In genomic region chr11:116980313-116980712, GRCm38 (mm10) we compare ENCODE assay signal across 8 mouse cellular contexts.
A peak's percentile ranks its signal among the peaks of the same experiment; 100 is the strongest.
DNase-seq lines count a peak whose midpoint lies in the region; ATAC-seq and TF ChIP-seq lines count a peak whose summit lies in the region.
"Had no signal": no experiment of that assay in that cellular context is flagged by ENCODE, and none has a peak within 500 bp of the region (broad histone marks: within the 10 kb centered on the region; RNA-seq: fewer than 3 reads in every experiment).

No protein-coding gene starts in this region.

- DNase-seq in lung, adult 2 months, result no peak
- DNase-seq in kidney, postnatal 14 days, result peak; percentile 62
- DNase-seq in embryo, embryonic 10.5 days (ENCODE audit: low spot score), result no peak
- no peak for DNase-seq in cerebellum, postnatal 25 days

- H3K27me3 ChIP-seq in lung, embryonic 15.5 days, result no peaks in the 10 kb centered on the region
- no peaks in the 10 kb centered on the region for H3K27me3 ChIP-seq in forebrain, embryonic 15.5 days
- H3K27me3 ChIP-seq in stomach, embryonic 14.5 days (ENCODE audit: control insufficient read depth, insufficient read depth, low read length), result no peaks in the 10 kb centered on the region

- peaks cover 12% of the 10 kb centered on the region for H3K4me1 ChIP-seq in lung, embryonic 15.5 days
- H3K4me1 ChIP-seq in lung, adult 2 months (ENCODE audit: control insufficient read depth, insufficient read depth, low read length), result no peaks in the 10 kb centered on the region
- peaks cover 15% of the 10 kb centered on the region for H3K4me1 ChIP-seq in forebrain, embryonic 15.5 days
- H3K4me1 ChIP-seq in stomach, embryonic 14.5 days (ENCODE audit: control insufficient read depth, insufficient read depth, low read length), result peaks cover 10% of the 10 kb centered on the region

- H3K9me3 ChIP-seq in lung, embryonic 15.5 days, result no peaks in the 10 kb centered on the region
- H3K9me3 ChIP-seq in forebrain, embryonic 15.5 days, result no peaks in the 10 kb centered on the region
- H3K9me3 ChIP-seq in stomach, embryonic 14.5 days (ENCODE audit: control insufficient read depth, low read depth, low read length), result no peaks in the 10 kb centered on the region

- ATAC-seq in lung, embryonic 15.5 days (ENCODE audit: borderline replicate concordance, extremely low read depth, low FRiP score, low TSS enrichment), result peak; percentile 80
- ATAC-seq in forebrain, embryonic 15.5 days (replicated peaks), result peak; percentile 63; the same call in 1 of the 2 replicates
- ATAC-seq in stomach, embryonic 14.5 days (ENCODE audit: insufficient number of reproducible peaks, insufficient read depth, low FRiP score, low read depth), result peak; percentile 37; the same call in 1 of the 2 replicates
- ATAC-seq: inflammation-experienced regulatory T-cells, adult 6 months had no signal

- WGBS in lung, embryonic 15.5 days, result 12% methylated on average over 5 of the region's 5 CpGs
- WGBS in lung, adult 2 months, result 17% methylated on average over 5 of the region's 5 CpGs
- WGBS in forebrain, embryonic 15.5 days, result 33% methylated on average over 5 of the region's 5 CpGs
- 21% methylated on average over 5 of the region's 5 CpGs for WGBS in stomach, embryonic 14.5 days

- H3K9ac ChIP-seq in lung, embryonic 15.5 days, result no peak overlapping the region
- no peak overlapping the region for H3K9ac ChIP-seq in forebrain, embryonic 15.5 days (replicated peaks)
- H3K9ac ChIP-seq in stomach, embryonic 14.5 days (replicated peaks; ENCODE audit: low read depth, low read length), result no peak overlapping the region

- H3K4me2 ChIP-seq in lung, embryonic 15.5 days, result no peak overlapping the region
- no peak overlapping the region for H3K4me2 ChIP-seq in forebrain, embryonic 15.5 days (replicated peaks)
- no peak overlapping the region for H3K4me2 ChIP-seq in stomach, embryonic 14.5 days (replicated peaks; ENCODE audit: low read depth, low read length)

- H3K36me3 ChIP-seq in lung, embryonic 15.5 days, result no peaks in the 10 kb centered on the region
- peaks cover 63% of the 10 kb centered on the region for H3K36me3 ChIP-seq in forebrain, embryonic 15.5 days
- H3K36me3 ChIP-seq in stomach, embryonic 14.5 days (ENCODE audit: control insufficient read depth, insufficient read depth, low read length), result no peaks in the 10 kb centered on the region

- H3K27ac ChIP-seq in lung, embryonic 15.5 days, result no peak overlapping the region
- H3K27ac ChIP-seq in forebrain, embryonic 15.5 days (replicated peaks), result peak overlapping the region; percentile 81
- H3K27ac ChIP-seq in stomach, embryonic 14.5 days (ENCODE audit: low read length), result no peak overlapping the region

- no peak for TF ChIP-seq CTCF in lung, adult 2 months (IDR thresholded peaks at IDR 0.05; ENCODE audit: insufficient read depth, low read length)

- no peak overlapping the region for H3K4me3 ChIP-seq in lung, embryonic 15.5 days
- no peak overlapping the region for H3K4me3 ChIP-seq in lung, adult 2 months (replicated peaks; ENCODE audit: extremely low read depth, low read depth, low read length)
- no peak overlapping the region for H3K4me3 ChIP-seq in forebrain, embryonic 15.5 days
- H3K4me3 ChIP-seq in stomach, embryonic 14.5 days (ENCODE audit: low read depth, low read length), result no peak overlapping the region

- TF ChIP-seq POLR2A in lung, adult 2 months (IDR thresholded peaks at IDR 0.05; ENCODE audit: borderline replicate concordance, extremely low read depth, low read depth, low read length), result no peak
